Mouse (Mus musculus): ENCODE data around the gene Olfr410.

Olfr410 gene

GRCm38 (mm10) chr11:74337931-74338330 lies at the start of gene Olfr410:
Gene Olfr410 (minus strand): TSS chr11:74338031.
- DNase-seq = no peak

GRCm38 (mm10) chr11:74387203-74387602 lies 49.4 kb upstream of the Olfr410 start:
- DNase-seq = no peak

GRCm38 (mm10) chr11:74385674-74386073 lies 47.8 kb upstream of the Olfr410 start:
- no peak for DNase-seq

GRCm38 (mm10) chr11:74379166-74379873 lies 41.5 kb upstream of the Olfr410 start:
- no peak for DNase-seq

GRCm38 (mm10) chr11:74376847-74377246 lies 39.0 kb upstream of the Olfr410 start:
- DNase-seq = peak; percentile 33

- peak; percentile 49 for DNase-seq
These were observed 33.7 kb upstream of the Olfr410 start for GRCm38 (mm10) chr11:74371393-74372100.

GRCm38 (mm10) chr11:74361769-74362168 lies 23.9 kb upstream of the Olfr410 start, which contains the start of gene Olfr412:
Gene Olfr412 (plus strand): TSS chr11:74362069.
- no peak for DNase-seq

- DNase-seq = no peak
These were observed 14.7 kb upstream of the Olfr410 start, which contains the start of gene Olfr411 for GRCm38 (mm10) chr11:74352550-74352949. Gene Olfr411 (minus strand): TSS chr11:74352650.

GRCm38 (mm10) chr11:74328781-74329180 lies 9.1 kb downstream of the Olfr410 start:
- no peak for DNase-seq

- DNase-seq = no peak
These were observed 11.8 kb downstream of the Olfr410 start for GRCm38 (mm10) chr11:74326044-74326443.

- no peak for DNase-seq
These were observed 50.6 kb downstream of the Olfr410 start for GRCm38 (mm10) chr11:74287256-74287655.

- no peak for DNase-seq
These were observed 54.4 kb downstream of the Olfr410 start, which contains the start of gene Olfr59 for GRCm38 (mm10) chr11:74283436-74283835. Gene Olfr59 (plus strand): TSS chr11:74283736.

Measured in thymus, postnatal 25 days (tissue).